Mouse (Mus musculus) stomach, embryonic 14.5 days (tissue): ENCODE data around the gene Rbp7. TPM values are rescaled to one million over a fixed set of nuclear protein-coding genes. Genes with fewer than 3 reads are reported as not detected.

Experiments
- ATAC-seq: fragments of 200-750 bp; cut with Nextera tagmentation; 2 replicates; pipeline ENCODE4 v1.8.0; 2017; ENCODE audit warnings: low read depth, moderate TSS enrichment; ENCODE audit not compliant: insufficient number of reproducible peaks, insufficient read depth, low FRiP score
- H3K27ac ChIP-seq: fragments of 300-500 bp; sonication (generic); 2 replicates; pipeline ENCODE4 v1.5.1; 2014; ENCODE audit warnings: mild to moderate bottlenecking, low read length, moderate library complexity, mixed read lengths
- H3K27me3 ChIP-seq: fragments of 300-500 bp; sonication (generic); 2 replicates; pipeline ENCODE4 v1.6.1; 2014; ENCODE audit warnings: low read length, control low read depth, mixed read lengths; ENCODE audit not compliant: control insufficient read depth, insufficient read depth
- H3K36me3 ChIP-seq: fragments of 300-500 bp; sonication (generic); 2 replicates; pipeline ENCODE4 v1.6.1; 2014; ENCODE audit warnings: mild to moderate bottlenecking, control low read depth, low read length, moderate library complexity, mixed read lengths; ENCODE audit not compliant: control insufficient read depth, insufficient read depth
- H3K4me1 ChIP-seq: fragments of 300-500 bp; sonication (generic); 2 replicates; pipeline ENCODE4 v1.6.1; 2014; ENCODE audit warnings: low read length, control low read depth, mixed read lengths; ENCODE audit not compliant: control insufficient read depth, insufficient read depth
- H3K4me2 ChIP-seq: fragments of 300-500 bp; sonication (generic); replicated peaks from 2 replicates; pipeline ENCODE4 v1.6.1; 2014; ENCODE audit warnings: low read depth, low read length, control low read depth
- H3K4me3 ChIP-seq: fragments of 300-500 bp; sonication (generic); 2 replicates; pipeline ENCODE4 v1.5.1; 2014; ENCODE audit warnings: low read depth, low read length, control low read depth
- H3K9ac ChIP-seq: fragments of 300-500 bp; sonication (generic); replicated peaks from 2 replicates; pipeline ENCODE4 v1.6.1; 2014; ENCODE audit warnings: low read depth, mild to moderate bottlenecking, control low read depth, low read length, moderate library complexity, mixed read lengths
- H3K9me3 ChIP-seq: fragments of 300-500 bp; sonication (generic); 2 replicates; pipeline ENCODE4 v1.6.1; 2016; ENCODE audit warnings: low read depth, low read length, control low read depth; ENCODE audit not compliant: control insufficient read depth
- WGBS: fragments of 180-500 bp; shearing (Covaris S2); extraction: QIAGEN DNeasy Blood & Tissue Kit; methylation state at CpG from one replicate; pipeline ENCODE4 v1.1.7; 2014; 5-methylcytosine and 5-hydroxymethylcytosine counted together
- polyA plus RNA-seq: library from polyadenylated mRNA; unstranded; fragments of >200 nt; fragmentation: Nextera tagmentation; extraction: Ambion mirVana; gene quantifications from 2 replicates; pipeline ENCODE4 v1.2.1, GENCODE M21; 2014

The Rbp7 gene
- polyA plus RNA-seq, 1 experiment from 2014 or later: 1.9 TPM

- no peak for ATAC-seq
- peak overlapping the region; percentile 73 for H3K4me3 ChIP-seq
- peak overlapping the region; percentile 52 for H3K9ac ChIP-seq
- no peaks in the 10 kb centered on the region for H3K27me3 ChIP-seq
- peaks cover 32% of the 10 kb centered on the region for H3K36me3 ChIP-seq
- H3K27ac ChIP-seq: peak overlapping the region; percentile 68
- H3K4me1 ChIP-seq: peaks cover 11% of the 10 kb centered on the region
- WGBS: 1% methylated on average over 10 of the region's 10 CpGs
- H3K4me2 ChIP-seq: peak overlapping the region; percentile 58
- no peaks in the 10 kb centered on the region for H3K9me3 ChIP-seq
Measured at GRCm38 (mm10) chr4:149485825-149486206, 31.0 kb upstream of the Rbp7 start.

DNA sequence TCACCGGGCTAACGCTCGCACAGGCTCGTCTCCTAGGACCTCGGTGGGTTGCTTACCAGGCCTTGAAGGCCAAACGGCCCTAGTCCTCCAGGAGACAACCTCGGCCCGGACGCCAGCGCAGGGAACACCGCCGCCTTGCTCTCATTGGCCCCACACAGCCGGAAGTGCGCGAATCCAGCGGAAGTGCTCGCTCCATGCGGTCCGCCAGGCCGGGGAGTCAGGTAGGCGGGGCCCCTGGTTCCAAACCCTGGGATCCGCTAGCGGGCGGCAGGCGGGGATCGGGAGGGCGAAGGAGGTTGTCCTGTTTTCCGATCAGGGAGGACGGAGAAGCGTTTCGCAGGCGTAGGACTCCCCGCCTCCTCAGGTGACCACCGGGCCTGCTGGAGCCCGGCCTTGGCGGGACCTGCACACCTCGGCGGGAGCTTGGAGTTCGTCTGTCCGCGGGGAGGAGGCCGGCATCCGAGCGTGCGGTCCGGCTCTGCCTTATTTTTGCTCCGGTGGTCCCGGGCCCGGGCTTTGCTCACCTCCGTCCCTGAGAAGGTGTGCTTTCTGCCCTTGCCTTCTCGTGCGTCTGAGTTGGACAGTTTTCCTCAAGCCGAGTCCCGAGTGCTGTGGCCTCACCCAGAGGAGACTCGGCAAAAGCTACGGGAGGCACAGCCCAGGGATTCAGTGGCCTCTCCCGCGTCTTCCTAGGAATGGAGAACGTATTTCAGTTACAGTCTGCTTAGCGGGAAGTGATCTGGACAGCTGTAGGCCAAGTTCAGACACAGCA is 30.5 kb upstream of the Rbp7 start, which contains the start of the genes Nmnat1 and Lzic:
Nmnat1 (minus strand) TSS at position 150 of the 772 bp plus-strand sequence.
Lzic (plus strand) TSS at position 177 of the 772 bp plus-strand sequence.
- peak; percentile 97 for ATAC-seq
- peaks cover 11% of the 10 kb centered on the region for H3K4me1 ChIP-seq
- H3K4me3 ChIP-seq: peak within 1 kb of the TSS; percentile 73
- H3K9ac ChIP-seq: peak within 1 kb of the TSS; percentile 52
- WGBS: under 1% methylated on average over 60 of the region's 60 CpGs
- H3K4me2 ChIP-seq: peak within 1 kb of the TSS; percentile 58
- H3K27me3 ChIP-seq: no peaks in the 10 kb centered on the region
- no peaks in the 10 kb centered on the region for H3K9me3 ChIP-seq
- peaks cover 32% of the 10 kb centered on the region for H3K36me3 ChIP-seq
- H3K27ac ChIP-seq: peak within 1 kb of the TSS; percentile 68

- no peak for ATAC-seq
- Histone ChIP-seq H3K9me3 (no peaks in the 10 kb centered on the region), H3K4me1 (peaks cover 11% of the 10 kb centered on the region), H3K4me3 (peak overlapping the region; percentile 73), H3K27me3 (no peaks in the 10 kb centered on the region), H3K4me2 (peak overlapping the region; percentile 58), H3K36me3 (peaks cover 29% of the 10 kb centered on the region), H3K9ac (peak overlapping the region; percentile 52), H3K27ac (peak overlapping the region; percentile 68; the same call in 1 of the 2 replicates)
- WGBS: 58% methylated on average over 3 of the region's 3 CpGs
Measured at GRCm38 (mm10) chr4:149484566-149484965, 29.8 kb upstream of the Rbp7 start.

DNA sequence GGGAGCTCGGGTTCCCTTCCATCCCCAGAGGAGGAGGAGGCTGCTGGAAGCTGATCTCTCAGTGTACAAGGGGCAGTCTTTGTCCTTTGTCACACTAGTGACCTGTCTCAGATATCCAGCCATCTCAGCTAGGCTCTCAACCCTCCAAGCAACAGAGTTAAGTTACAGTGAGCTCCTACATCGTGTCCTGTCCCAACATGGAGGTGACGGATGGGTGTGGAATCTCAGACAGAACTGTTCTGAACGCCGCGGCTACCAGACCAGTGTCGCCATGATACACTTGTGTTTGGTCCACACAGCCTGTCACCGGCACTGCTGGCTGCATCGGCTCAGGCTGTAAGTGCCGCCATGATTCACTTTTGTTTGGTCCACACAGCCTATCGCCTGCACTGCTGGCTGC is 22.3 kb upstream of the Rbp7 start, which contains the start of gene Tmem274:
Tmem274 (plus strand) TSS at position 301 of the 400 bp plus-strand sequence.
- H3K9me3 ChIP-seq: no peaks in the 10 kb centered on the region
- ATAC-seq: no peak
- H3K4me3 ChIP-seq: no peak within 1 kb of the TSS
- H3K4me2 ChIP-seq: no peak within 1 kb of the TSS
- H3K9ac ChIP-seq: no peak within 1 kb of the TSS
- no peaks in the 10 kb centered on the region; the same call in 1 of the 2 replicates for H3K36me3 ChIP-seq
- 82% methylated on average over 11 of the region's 11 CpGs for WGBS
- H3K27me3 ChIP-seq: no peaks in the 10 kb centered on the region
- no peaks in the 10 kb centered on the region for H3K4me1 ChIP-seq
- no peak within 1 kb of the TSS for H3K27ac ChIP-seq

GRCm38 (mm10) chr4:149475096-149475495 is 20.3 kb upstream of the Rbp7 start:
- Histone ChIP-seq H3K36me3 (no peaks in the 10 kb centered on the region; the same call in 1 of the 2 replicates), H3K9me3 (no peaks in the 10 kb centered on the region), H3K27ac (no peak overlapping the region), H3K27me3 (no peaks in the 10 kb centered on the region), H3K4me1 (no peaks in the 10 kb centered on the region), H3K4me3 (no peak overlapping the region), H3K4me2 (no peak overlapping the region), H3K9ac (no peak overlapping the region)
- no peak for ATAC-seq
- WGBS: 71% methylated on average over 7 of the region's 7 CpGs

DNA sequence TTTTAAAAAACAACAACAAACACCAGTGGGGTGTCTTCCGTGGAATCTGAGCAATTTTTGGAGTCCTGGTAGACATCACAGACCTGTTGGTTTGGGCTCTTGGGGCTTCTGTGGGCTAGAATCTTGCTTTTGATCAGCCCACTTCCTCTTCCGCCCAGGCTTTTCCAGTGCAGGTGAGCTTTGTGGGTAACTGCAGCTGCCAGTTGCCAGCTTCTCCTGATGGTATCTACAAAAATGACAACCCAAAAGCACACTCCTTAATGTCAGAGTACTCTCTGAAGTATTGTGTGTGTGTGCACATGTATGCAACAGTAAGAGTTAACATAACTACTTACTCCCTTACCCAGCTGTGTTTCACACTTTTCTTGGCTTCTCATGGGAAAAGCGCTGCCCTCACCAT is 14.8 kb upstream of the Rbp7 start:
- no peak overlapping the region for H3K4me2 ChIP-seq

DNA sequence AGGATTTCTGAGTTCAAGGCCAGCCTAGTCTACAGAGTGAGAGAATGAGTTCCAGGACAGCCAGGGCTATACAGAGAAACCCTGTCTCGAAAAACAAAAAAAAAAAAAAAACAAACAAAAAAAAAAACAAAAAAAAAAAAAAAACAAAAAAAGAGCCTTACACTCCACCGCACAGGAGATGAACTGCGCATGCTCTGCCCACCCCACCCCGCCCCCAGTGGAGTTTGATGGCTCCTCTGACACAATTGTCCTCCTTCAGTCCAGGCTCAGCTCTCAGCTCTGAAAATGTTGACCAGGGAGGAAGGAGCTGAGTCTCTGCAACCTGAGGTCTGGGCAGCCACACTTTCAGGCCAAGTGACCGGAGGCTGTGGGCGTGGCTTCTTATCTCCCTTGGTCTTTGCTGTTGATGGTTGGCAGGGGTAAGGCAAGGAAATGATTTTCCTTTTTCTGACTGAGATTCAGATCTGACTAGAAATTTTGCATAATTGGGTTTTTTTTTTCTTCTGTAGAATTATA is 8.7 kb upstream of the Rbp7 start:
- Histone ChIP-seq H3K9me3 (no peaks in the 10 kb centered on the region), H3K4me1 (no peaks in the 10 kb centered on the region), H3K4me3 (no peak overlapping the region), H3K4me2 (no peak overlapping the region), H3K36me3 (peaks cover 3% of the 10 kb centered on the region; the same call in 1 of the 2 replicates), H3K9ac (no peak overlapping the region), H3K27me3 (no peaks in the 10 kb centered on the region), H3K27ac (no peak overlapping the region)
- no peak for ATAC-seq
- WGBS: 63% methylated on average over 6 of the region's 6 CpGs

More for the DNA sequence above, 14.8 kb upstream of the Rbp7 start:
- no peaks in the 10 kb centered on the region for H3K4me1 ChIP-seq
- H3K9me3 ChIP-seq: no peaks in the 10 kb centered on the region
- H3K36me3 ChIP-seq: peaks cover 3% of the 10 kb centered on the region; the same call in 1 of the 2 replicates
- no peak overlapping the region for H3K4me3 ChIP-seq
- WGBS: 90% methylated on average over 3 of the region's 3 CpGs
- no peak overlapping the region for H3K9ac ChIP-seq
- H3K27ac ChIP-seq: no peak overlapping the region
- no peak for ATAC-seq
- no peaks in the 10 kb centered on the region for H3K27me3 ChIP-seq

GRCm38 (mm10) chr4:149462305-149462971 is 7.7 kb upstream of the Rbp7 start:
- Histone ChIP-seq H3K4me1 (no peaks in the 10 kb centered on the region), H3K36me3 (no peaks in the 10 kb centered on the region), H3K9ac (no peak overlapping the region), H3K27me3 (no peaks in the 10 kb centered on the region), H3K4me3 (no peak overlapping the region), H3K4me2 (no peak overlapping the region), H3K27ac (no peak overlapping the region), H3K9me3 (no peaks in the 10 kb centered on the region)
- WGBS: 79% methylated on average over 6 of the region's 6 CpGs
- no peak for ATAC-seq
